Mouse (Mus musculus) heart, postnatal 0 days (tissue): ENCODE data around the gene Emp2. TPM values are rescaled to one million over a fixed set of nuclear protein-coding genes. Genes with fewer than 3 reads are reported as not detected.
"Not testable (repeated sequence)": the region's sequence is repeated elsewhere in the genome, so short reads cannot be mapped to it uniquely, and the experiment has no call there.

ENCODE experiments used
- ATAC-seq: fragments of 200-750 bp; cut with Nextera tagmentation; 2 replicates; pipeline ENCODE4 v1.8.0; 2017; ENCODE audit warnings: low read depth, moderate number of reproducible peaks, moderate library complexity; ENCODE audit not compliant: insufficient read depth
- DNase-seq: peaks from one replicate; pipeline ENCODE4 v3.0.0-alpha.2; 2016; ENCODE audit warnings: low spot score
- H3K27ac ChIP-seq: fragments of 300-500 bp; sonication (generic); 2 replicates; pipeline ENCODE4 v1.5.1; 2014; ENCODE audit warnings: low read depth, mild to moderate bottlenecking
- H3K27me3 ChIP-seq: fragments of 300-500 bp; sonication (generic); 2 replicates; pipeline ENCODE4 v1.6.1; 2014; ENCODE audit warnings: low read length, mixed read lengths; ENCODE audit not compliant: control insufficient read depth, insufficient read depth
- H3K36me3 ChIP-seq: fragments of 300-500 bp; sonication (generic); replicated peaks from 2 replicates; pipeline ENCODE4 v1.6.1; 2014; ENCODE audit warnings: low read length, mixed read lengths; ENCODE audit not compliant: control insufficient read depth, insufficient read depth
- H3K4me1 ChIP-seq: fragments of 300-500 bp; sonication (generic); 2 replicates; pipeline ENCODE4 v1.6.1; 2014; ENCODE audit warnings: antibody characterized with exemption; ENCODE audit not compliant: control insufficient read depth, insufficient read depth
- H3K4me2 ChIP-seq: fragments of 300-500 bp; sonication (generic); 2 replicates; pipeline ENCODE4 v1.6.1; 2014; ENCODE audit warnings: low read depth, mild to moderate bottlenecking, low read length, moderate library complexity
- H3K4me3 ChIP-seq: fragments of 300-500 bp; sonication (generic); 2 replicates; pipeline ENCODE4 v1.5.1; 2014; ENCODE audit warnings: low read depth, low read length
- H3K9ac ChIP-seq: fragments of 300-500 bp; sonication (generic); replicated peaks from 2 replicates; pipeline ENCODE4 v1.6.1; 2014; ENCODE audit warnings: low read depth, low read length, mixed read lengths
- H3K9me3 ChIP-seq: fragments of 300-500 bp; sonication (generic); replicated peaks from 2 replicates; pipeline ENCODE4 v1.6.1; 2016; ENCODE audit warnings: low read length; ENCODE audit not compliant: control insufficient read depth
- CTCF ChIP-seq: IDR thresholded peaks from 2 replicates; pipeline ENCODE4 v1.5.1; 2016; ENCODE audit warnings: antibody characterized with exemption, control low read depth, low read depth
- EP300 ChIP-seq: IDR thresholded peaks from 2 replicates; pipeline ENCODE4 v1.6.1; 2016; ENCODE audit warnings: antibody characterized with exemption, low read depth
- WGBS: fragments of 180-500 bp; shearing (Covaris S2); extraction: QIAGEN DNeasy Blood & Tissue Kit; methylation state at CpG from one replicate; pipeline ENCODE4 v1.1.7; 2014; 5-methylcytosine and 5-hydroxymethylcytosine counted together
- polyA plus RNA-seq: library from polyadenylated mRNA; unstranded; fragments of >200 nt; fragmentation: Nextera tagmentation; extraction: Ambion mirVana; gene quantifications from 2 replicates; pipeline ENCODE4 v1.2.1, GENCODE M21; 2015
- total RNA-seq: library from RNA; depleted of rRNA; stranded (reverse); fragments of >200 nt; gene quantifications from 2 replicates; pipeline ENCODE4 v1.2.3, GENCODE M21; 2014; ENCODE audit warnings: low replicate concordance

Emp2 gene
- total and polyA plus RNA-seq, 2 experiments from 2014 or later = 25.5 to 43.4 TPM

DNA sequence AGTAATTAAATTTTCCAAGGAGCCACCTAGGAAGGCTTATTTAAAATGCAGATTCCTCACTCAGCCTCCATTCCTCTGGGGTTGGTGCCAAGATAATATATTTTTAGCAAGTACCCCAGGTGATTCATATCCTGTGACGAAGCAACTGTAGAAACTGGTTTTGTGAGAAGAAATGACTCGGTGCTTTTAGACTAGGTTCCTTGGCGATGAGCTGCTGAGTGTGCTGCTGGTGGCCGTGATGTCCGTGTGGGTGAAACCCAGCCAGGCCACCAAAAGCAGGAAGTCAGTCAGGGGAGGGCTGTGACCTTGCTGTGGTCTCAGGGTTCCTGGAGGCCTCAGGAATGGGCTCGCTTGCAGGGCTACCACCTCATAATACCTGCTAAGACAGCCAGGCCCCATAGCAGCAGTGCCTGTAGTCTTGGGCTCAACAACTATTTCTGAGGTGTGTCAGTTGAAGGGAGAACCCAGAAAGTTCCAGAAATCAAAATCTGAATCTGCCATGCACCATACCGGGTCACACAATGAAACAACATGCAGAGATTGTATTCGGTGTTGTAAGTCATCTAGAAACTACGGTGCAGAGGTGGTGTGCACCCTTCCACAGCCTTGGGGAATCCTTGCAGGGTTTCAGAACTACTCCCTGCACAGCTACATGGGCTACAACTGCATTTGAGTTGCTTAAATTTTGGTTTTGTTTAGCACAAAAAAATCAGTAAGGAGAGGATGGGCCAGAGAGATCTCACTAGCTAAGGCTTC lies 27.1 kb downstream of the Emp2 start:
- TF ChIP-seq CTCF = no peak
- TF ChIP-seq EP300 = no peak
- H3K36me3 ChIP-seq = peaks cover 69% of the 10 kb centered on the region
- 56% methylated on average over 9 of the region's 9 CpGs for WGBS
- no peak overlapping the region for H3K9ac ChIP-seq
- H3K27ac ChIP-seq = peak overlapping the region; percentile 53
- H3K27me3 ChIP-seq = no peaks in the 10 kb centered on the region
- ATAC-seq (no peak), DNase-seq (no peak)
- H3K4me3 ChIP-seq = no peak overlapping the region
- H3K4me1 ChIP-seq = peaks cover 8% of the 10 kb centered on the region; the same call in 1 of the 2 replicates
- no peaks in the 10 kb centered on the region for H3K9me3 ChIP-seq
- H3K4me2 ChIP-seq = no peak overlapping the region

GRCm38 (mm10) chr16:10281890-10282289 lies 31.9 kb downstream of the Emp2 start:
- no peak for DNase-seq
- 78% methylated on average over 3 of the region's 3 CpGs for WGBS

GRCm38 (mm10) chr16:10280286-10280951 lies 33.3 kb downstream of the Emp2 start:
- no peak overlapping the region for H3K4me2 ChIP-seq
- WGBS = 39% methylated on average over 12 of the region's 12 CpGs
- ATAC-seq (peak; percentile 62), DNase-seq (peak; percentile 79)
- no peak overlapping the region for H3K9ac ChIP-seq
- no peaks in the 10 kb centered on the region for H3K4me1 ChIP-seq
- no peaks in the 10 kb centered on the region for H3K9me3 ChIP-seq
- H3K36me3 ChIP-seq = peaks cover 34% of the 10 kb centered on the region
- H3K4me3 ChIP-seq = no peak overlapping the region
- TF ChIP-seq EP300 (no peak), CTCF (peak; percentile 96)
- no peaks in the 10 kb centered on the region for H3K27me3 ChIP-seq
- H3K27ac ChIP-seq = no peak overlapping the region

More at GRCm38 (mm10) chr16:10281890-10282289, 31.9 kb downstream of the Emp2 start:
- no peak for ATAC-seq
- no peaks in the 10 kb centered on the region for H3K27me3 ChIP-seq
- no peak overlapping the region for H3K4me3 ChIP-seq
- no peak overlapping the region for H3K27ac ChIP-seq
- H3K36me3 ChIP-seq = peaks cover 39% of the 10 kb centered on the region
- H3K9ac ChIP-seq = no peak overlapping the region
- H3K9me3 ChIP-seq = no peaks in the 10 kb centered on the region
- no peak for TF ChIP-seq CTCF
- TF ChIP-seq EP300 = no peak
- peaks cover 6% of the 10 kb centered on the region; the same call in 1 of the 2 replicates for H3K4me1 ChIP-seq
- no peak overlapping the region for H3K4me2 ChIP-seq

DNA sequence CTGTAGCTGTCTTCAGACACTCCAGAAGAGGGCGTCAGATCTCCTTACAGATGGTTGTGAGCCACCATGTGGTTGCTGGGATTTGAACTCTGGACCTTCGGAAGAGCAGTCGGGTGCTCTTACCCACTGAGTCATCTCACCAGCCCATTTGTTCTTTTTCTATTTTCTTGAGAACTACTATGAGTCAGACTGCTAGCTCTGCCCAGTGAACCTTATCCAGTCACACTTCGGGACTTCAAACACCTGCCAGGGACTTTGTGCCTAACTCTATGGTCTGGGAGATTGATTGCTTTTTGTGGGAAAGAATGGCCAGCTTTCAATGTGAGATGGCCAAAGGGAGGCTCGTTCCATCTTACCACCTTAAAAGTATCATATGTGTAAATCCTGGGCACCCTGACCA lies 37.0 kb downstream of the Emp2 start:
- H3K36me3 ChIP-seq, H3K27me3 ChIP-seq, H3K4me1 ChIP-seq, DNase-seq, H3K4me2 ChIP-seq, H3K9ac ChIP-seq, H3K27ac ChIP-seq, H3K4me3 ChIP-seq, H3K9me3 ChIP-seq, ATAC-seq: not testable (repeated sequence)
- 79% methylated on average over 5 of the region's 5 CpGs for WGBS

GRCm38 (mm10) chr16:10274465-10274864 lies 39.3 kb downstream of the Emp2 start:
- DNase-seq (no peak), ATAC-seq (no peak)
- Histone ChIP-seq H3K9me3 (no peaks in the 10 kb centered on the region), H3K4me2 (no peak overlapping the region), H3K27ac (no peak overlapping the region), H3K9ac (no peak overlapping the region), H3K27me3 (no peaks in the 10 kb centered on the region), H3K4me3 (no peak overlapping the region), H3K36me3 (no peaks in the 10 kb centered on the region), H3K4me1 (no peaks in the 10 kb centered on the region)
- WGBS = 59% methylated on average over 4 of the region's 4 CpGs
- TF ChIP-seq CTCF (0 out of 2 replicates have a peak, but pooled peaks have one; percentile 3), EP300 (no peak)
